Mouse (Mus musculus) megakaryocyte, embryonic 14.5 days (primary cell): ENCODE results near the gene Nxn. TPM values are rescaled to one million over a fixed set of nuclear protein-coding genes. Genes with fewer than 3 reads are reported as not detected.

Experiments used
- H3K27me3 ChIP-seq: replicated peaks from 2 replicates; pipeline ENCODE3; 2012; ENCODE audit warnings: inconsistent platforms
- H3K36me3 ChIP-seq: replicated peaks from 2 replicates; pipeline ENCODE3; 2012; ENCODE audit warnings: low read length, inconsistent platforms, mixed read lengths
- H3K4me1 ChIP-seq: 2 replicates; pipeline ENCODE4 v1.6.1; 2012; ENCODE audit warnings: inconsistent platforms
- H3K4me3 ChIP-seq: replicated peaks from 2 replicates; pipeline ENCODE3; 2012; ENCODE audit warnings: moderate library complexity, mild to moderate bottlenecking, inconsistent platforms
- H3K9me3 ChIP-seq: 2 replicates; pipeline ENCODE4 v1.6.1; 2012; ENCODE audit warnings: inconsistent platforms
- FLI1 ChIP-seq: IDR thresholded peaks from 2 replicates; pipeline ENCODE4 v1.6.1; 2012; ENCODE audit warnings: low read length, inconsistent platforms, mixed read lengths
- GATA1 ChIP-seq: IDR thresholded peaks from 3 replicates; pipeline ENCODE4 v1.6.1; 2012; ENCODE audit warnings: mixed read lengths, low read length, inconsistent platforms, borderline replicate concordance
- polyA plus RNA-seq: library from polyadenylated mRNA; stranded (reverse); fragments of >175 nt; gene quantifications from 2 replicates; pipeline ENCODE4 v1.2.3, GENCODE M21; 2012; ENCODE audit warnings: low replicate concordance; ENCODE audit not compliant: insufficient read depth

Nxn gene
- polyA plus RNA-seq, 1 experiment: 4.1 TPM

DNA sequence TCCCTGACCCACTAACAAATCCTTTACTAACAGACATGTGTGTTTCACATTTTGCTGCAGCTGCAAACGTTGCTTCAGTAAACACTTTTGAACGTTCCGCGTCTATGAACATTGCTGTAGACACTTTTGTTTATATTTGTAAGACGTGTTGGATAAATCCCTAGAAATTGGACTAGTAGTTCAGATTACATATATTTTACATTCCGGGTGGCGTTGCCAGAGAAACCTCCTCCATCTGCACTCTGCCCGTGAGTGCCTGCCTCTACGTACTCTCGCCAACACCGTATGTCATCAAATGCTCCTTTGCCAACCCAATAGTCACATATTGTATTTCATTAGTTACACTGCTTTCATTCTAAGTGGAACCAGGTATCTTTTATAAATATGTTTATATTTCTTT is 59.8 kb downstream of the Nxn start:
- H3K9me3 ChIP-seq: no peaks in the 10 kb centered on the region
- H3K27me3 ChIP-seq: peaks cover 11% of the 10 kb centered on the region
- no peak for TF ChIP-seq FLI1
- TF ChIP-seq GATA1: no peak
- H3K4me1 ChIP-seq: no peaks in the 10 kb centered on the region; the same call in 1 of the 2 replicates
- no peak overlapping the region for H3K4me3 ChIP-seq
- no peaks in the 10 kb centered on the region for H3K36me3 ChIP-seq

DNA sequence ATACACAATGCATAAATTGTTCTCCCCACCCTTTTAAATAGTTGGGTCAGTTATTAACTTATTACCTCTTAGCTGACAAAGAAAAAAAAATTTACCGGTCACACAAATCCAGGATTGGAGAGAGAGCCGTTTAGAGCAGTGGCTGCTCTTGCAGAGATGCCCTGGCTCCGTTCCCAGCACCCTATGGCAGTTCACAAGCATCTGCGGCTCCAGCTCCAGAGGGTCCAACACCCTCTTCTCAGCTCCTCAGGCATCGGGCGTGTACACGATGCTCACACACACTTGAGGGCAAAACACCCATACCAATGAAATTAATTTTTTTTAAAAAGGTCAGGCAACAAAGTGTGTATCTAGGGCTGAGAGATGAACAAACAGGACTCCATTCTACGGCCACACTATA is 60.3 kb downstream of the Nxn start:
- H3K4me1 ChIP-seq: no peaks in the 10 kb centered on the region; the same call in 1 of the 2 replicates
- H3K27me3 ChIP-seq: peaks cover 9% of the 10 kb centered on the region
- H3K4me3 ChIP-seq: no peak overlapping the region
- TF ChIP-seq GATA1 (no peak), FLI1 (no peak)
- no peaks in the 10 kb centered on the region for H3K36me3 ChIP-seq
- H3K9me3 ChIP-seq: no peaks in the 10 kb centered on the region

- Histone ChIP-seq H3K36me3 (no peaks in the 10 kb centered on the region), H3K9me3 (no peaks in the 10 kb centered on the region), H3K4me3 (no peak overlapping the region), H3K4me1 (no peaks in the 10 kb centered on the region; the same call in 1 of the 2 replicates), H3K27me3 (peaks cover 5% of the 10 kb centered on the region)
- TF ChIP-seq GATA1: no peak
- no peak for TF ChIP-seq FLI1
These were observed 61.2 kb downstream of the Nxn start for GRCm38 (mm10) chr11:76337764-76338163.

GRCm38 (mm10) chr11:76337236-76337635 is 61.7 kb downstream of the Nxn start:
- Histone ChIP-seq H3K4me1 (no peaks in the 10 kb centered on the region; the same call in 1 of the 2 replicates), H3K27me3 (peaks cover 5% of the 10 kb centered on the region), H3K4me3 (no peak overlapping the region), H3K36me3 (no peaks in the 10 kb centered on the region), H3K9me3 (no peaks in the 10 kb centered on the region)
- TF ChIP-seq FLI1: no peak

DNA sequence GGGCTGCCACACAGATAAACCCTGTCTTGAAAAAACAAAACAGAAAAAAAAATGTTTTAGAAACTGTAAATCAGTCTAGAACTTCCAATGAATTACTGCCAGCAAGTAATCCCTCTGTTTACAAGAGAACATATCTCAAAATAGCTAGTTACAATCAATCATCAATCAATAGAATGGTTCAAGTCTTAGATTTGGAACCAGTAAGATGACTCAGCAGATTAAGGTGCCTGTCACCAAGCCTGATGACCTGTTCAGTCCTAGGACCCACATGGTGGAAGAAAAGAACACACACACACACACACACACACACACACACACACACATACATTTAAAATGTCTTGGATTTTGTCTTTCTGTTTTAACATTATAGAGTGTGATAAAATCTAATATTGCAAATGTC is 62.7 kb downstream of the Nxn start:
- Histone ChIP-seq H3K4me3 (no peak overlapping the region), H3K4me1 (peaks cover 5% of the 10 kb centered on the region), H3K9me3 (no peaks in the 10 kb centered on the region), H3K36me3 (no peaks in the 10 kb centered on the region), H3K27me3 (peaks cover 5% of the 10 kb centered on the region)
- TF ChIP-seq GATA1: no peak
- TF ChIP-seq FLI1: no peak

DNA sequence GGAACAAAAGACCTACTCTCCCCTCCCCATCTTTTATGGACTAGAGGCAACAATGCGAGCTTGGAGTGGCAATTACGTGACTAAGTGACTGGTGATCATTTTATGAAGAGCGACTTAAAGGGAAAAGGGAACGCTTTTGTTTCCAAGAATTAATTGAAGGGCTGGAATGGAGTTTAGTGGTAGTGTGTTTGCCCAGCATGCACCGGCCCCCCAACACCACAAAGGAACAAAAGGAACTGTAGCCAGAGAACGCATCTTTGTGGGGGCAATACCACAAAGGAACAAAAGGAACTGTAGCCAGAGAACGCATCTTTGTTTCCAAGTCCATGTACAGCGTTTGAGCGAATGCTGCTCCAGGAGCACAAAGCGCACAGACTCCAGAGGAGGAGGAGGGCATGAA is 64.0 kb downstream of the Nxn start:
- TF ChIP-seq GATA1 (no peak), FLI1 (no peak)
- Histone ChIP-seq H3K27me3 (peaks cover 5% of the 10 kb centered on the region), H3K36me3 (no peaks in the 10 kb centered on the region), H3K4me1 (peaks cover 11% of the 10 kb centered on the region), H3K9me3 (no peaks in the 10 kb centered on the region), H3K4me3 (no peak overlapping the region)

GRCm38 (mm10) chr11:76332240-76332639 is 66.7 kb downstream of the Nxn start:
- Histone ChIP-seq H3K27me3 (peaks cover 8% of the 10 kb centered on the region), H3K4me3 (no peak overlapping the region)
- TF ChIP-seq GATA1: no peak
- TF ChIP-seq FLI1: no peak

GRCm38 (mm10) chr11:76328522-76329290 is 70.2 kb downstream of the Nxn start:
- peaks cover 33% of the 10 kb centered on the region for H3K4me1 ChIP-seq
- H3K27me3 ChIP-seq: peaks cover 17% of the 10 kb centered on the region
- no peaks in the 10 kb centered on the region for H3K9me3 ChIP-seq
- peak overlapping the region; percentile 48 for H3K4me3 ChIP-seq
- no peaks in the 10 kb centered on the region for H3K36me3 ChIP-seq
- TF ChIP-seq GATA1 (no peak), FLI1 (no peak)

More at GRCm38 (mm10) chr11:76332240-76332639, 66.7 kb downstream of the Nxn start:
- Histone ChIP-seq H3K9me3 (no peaks in the 10 kb centered on the region), H3K36me3 (no peaks in the 10 kb centered on the region), H3K4me1 (peaks cover 31% of the 10 kb centered on the region)

DNA sequence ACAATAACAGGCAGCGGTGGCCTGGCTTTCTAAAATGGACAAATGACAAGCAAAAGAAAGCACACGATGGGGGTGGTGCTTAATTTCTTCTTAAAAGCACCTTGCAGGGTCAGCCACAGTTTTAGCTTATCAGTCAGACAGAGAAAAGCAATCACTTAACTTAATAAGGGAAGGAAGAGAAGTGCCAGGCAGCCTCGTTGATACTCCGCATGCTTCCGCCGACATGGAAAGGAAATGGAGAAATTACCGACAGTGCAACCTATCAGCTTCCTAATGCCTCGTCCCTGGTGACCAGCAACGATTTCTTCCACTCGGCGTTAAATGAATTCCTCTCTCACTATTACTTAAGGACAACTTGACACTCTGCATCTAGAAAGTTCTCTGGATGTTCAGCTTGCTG is 70.9 kb downstream of the Nxn start:
- peaks cover 17% of the 10 kb centered on the region for H3K27me3 ChIP-seq
- H3K9me3 ChIP-seq: no peaks in the 10 kb centered on the region
- H3K4me3 ChIP-seq: peak overlapping the region; percentile 68
- H3K36me3 ChIP-seq: no peaks in the 10 kb centered on the region
- TF ChIP-seq FLI1 (no peak), GATA1 (no peak)
- H3K4me1 ChIP-seq: peaks cover 35% of the 10 kb centered on the region

GRCm38 (mm10) chr11:76326672-76327071 is 72.3 kb downstream of the Nxn start:
- Histone ChIP-seq H3K4me3 (no peak overlapping the region), H3K36me3 (no peaks in the 10 kb centered on the region), H3K4me1 (peaks cover 45% of the 10 kb centered on the region), H3K27me3 (peaks cover 17% of the 10 kb centered on the region), H3K9me3 (no peaks in the 10 kb centered on the region)
- no peak for TF ChIP-seq FLI1
